Mouse (Mus musculus) c-Kit-positive CD71-positive TER-119-positive erythroid progenitor cells, embryonic 14.5 days (primary cell): Measurements from ENCODE around the gene Mief1.
A peak's percentile ranks its signal among the peaks of the same experiment; 100 is the strongest.

Source experiments
- DNase-seq: peaks from one replicate; pipeline ENCODE4 v3.0.0-alpha.2; 2013; ENCODE audit warnings: low spot score

Gene Mief1

GRCm38 (mm10) chr15:80228071-80228800 lies 5.6 kb upstream of the Mief1 start:
- DNase-seq = no peak

DNA sequence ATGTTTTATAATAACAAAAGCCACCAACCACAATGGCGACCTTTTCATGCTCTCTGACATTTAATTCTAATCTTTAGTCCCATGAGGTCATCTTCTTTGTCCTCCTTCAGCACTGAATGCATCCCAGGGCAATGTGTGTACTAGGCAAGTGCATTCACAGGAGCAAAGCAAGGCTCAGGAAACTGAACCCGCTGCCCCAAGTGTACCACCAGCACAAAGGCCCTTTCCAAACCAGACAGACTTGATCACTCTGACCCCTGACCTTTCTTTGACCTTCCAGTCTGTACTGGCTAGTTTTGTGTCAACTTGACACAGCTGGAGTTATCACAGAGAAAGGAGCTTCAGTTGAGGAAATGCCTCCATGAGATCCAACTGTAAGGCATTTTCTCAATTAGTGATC lies 1.5 kb upstream of the Mief1 start:
- DNase-seq = no peak

DNA sequence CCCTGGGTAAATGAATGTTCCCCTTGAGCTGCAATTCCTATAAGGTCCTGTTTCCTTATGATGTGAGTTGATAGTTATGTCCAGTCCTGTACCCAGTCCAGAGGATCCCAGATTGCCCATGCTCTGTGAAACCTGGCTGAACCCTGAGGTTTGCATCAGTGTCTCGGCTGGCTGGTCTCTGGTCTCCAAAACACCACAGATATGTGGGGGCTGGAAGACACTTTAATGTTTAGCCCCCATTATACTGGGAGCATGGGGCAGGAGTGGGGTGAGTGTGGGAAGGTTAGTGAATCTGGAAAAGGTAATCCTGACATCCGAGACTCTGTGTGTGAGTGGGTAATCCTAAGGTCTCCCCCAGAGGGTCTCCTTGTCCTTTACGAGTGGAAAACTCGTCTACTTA lies 765 bp upstream of the Mief1 start:
- no peak for DNase-seq

GRCm38 (mm10) chr15:80235535-80235934 lies 1.7 kb downstream of the Mief1 start, which contains the start of gene AC140267.1:
AC140267.1 (plus strand) TSS chr15:80235835.
- DNase-seq = no peak

DNA sequence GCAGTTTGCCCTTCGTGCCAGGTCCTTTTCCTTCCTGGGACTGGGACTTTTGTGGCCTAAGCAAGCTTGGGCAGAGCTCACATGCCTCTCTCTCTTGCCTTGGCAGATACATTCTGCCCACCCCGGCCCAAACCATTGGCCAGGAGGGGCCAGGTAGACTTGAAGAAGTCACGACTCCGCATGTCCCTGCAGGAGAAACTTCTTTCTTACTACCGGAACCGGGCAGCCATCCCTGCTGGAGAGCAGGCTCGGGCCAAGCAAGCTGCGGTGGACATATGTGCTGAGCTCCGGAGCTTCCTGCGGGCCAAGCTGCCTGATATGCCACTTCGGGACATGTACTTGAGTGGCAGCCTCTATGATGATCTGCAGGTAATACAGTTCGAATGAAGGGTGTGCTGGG lies 14.3 kb downstream of the Mief1 start:
- no peak for DNase-seq

GRCm38 (mm10) chr15:80248596-80248995 lies 14.8 kb downstream of the Mief1 start:
- DNase-seq = no peak

GRCm38 (mm10) chr15:80249672-80250071 lies 15.9 kb downstream of the Mief1 start:
- no peak for DNase-seq

- peak; percentile 76 for DNase-seq
These were observed 16.8 kb downstream of the Mief1 start for GRCm38 (mm10) chr15:80250586-80250985.

DNA sequence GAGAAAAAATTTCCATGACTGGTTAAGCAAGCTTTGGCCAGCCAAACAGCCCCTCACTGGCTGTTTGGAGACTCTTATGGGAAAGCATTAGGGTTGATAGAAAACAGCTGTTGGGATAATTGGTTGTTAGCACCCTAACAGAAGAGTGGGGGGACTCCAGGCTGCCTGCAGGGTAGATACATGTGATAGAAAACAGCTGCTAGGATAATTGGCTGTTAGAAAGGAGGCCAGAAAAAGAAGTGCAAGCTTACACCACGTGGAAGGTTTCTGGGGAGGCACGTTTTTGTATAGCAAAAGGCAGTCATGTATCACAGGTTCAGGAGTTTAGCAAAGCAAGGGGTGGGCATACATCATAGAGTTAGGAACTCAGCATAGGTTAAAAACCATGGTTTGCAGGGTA lies 19.7 kb downstream of the Mief1 start:
- no peak for DNase-seq

DNA sequence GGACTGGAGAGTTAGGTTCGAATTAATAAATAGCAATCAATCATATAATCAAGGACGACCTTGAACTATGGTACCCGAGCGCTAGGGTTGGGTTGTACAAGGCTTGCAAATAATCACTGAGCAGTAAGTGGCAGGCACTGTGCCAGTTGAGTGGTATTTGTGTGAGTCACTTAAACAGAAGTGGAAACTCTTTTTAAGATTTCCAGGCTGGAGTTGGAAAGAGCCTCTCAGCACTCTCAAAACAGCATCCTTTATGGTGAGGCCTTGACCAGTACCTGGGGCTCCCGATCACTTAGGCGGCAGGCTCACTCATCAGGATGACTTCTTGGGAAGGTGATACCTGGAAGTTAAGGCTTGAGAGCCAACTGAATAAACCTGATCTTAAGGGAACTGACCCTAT lies 20.4 kb downstream of the Mief1 start:
- no peak for DNase-seq

DNA sequence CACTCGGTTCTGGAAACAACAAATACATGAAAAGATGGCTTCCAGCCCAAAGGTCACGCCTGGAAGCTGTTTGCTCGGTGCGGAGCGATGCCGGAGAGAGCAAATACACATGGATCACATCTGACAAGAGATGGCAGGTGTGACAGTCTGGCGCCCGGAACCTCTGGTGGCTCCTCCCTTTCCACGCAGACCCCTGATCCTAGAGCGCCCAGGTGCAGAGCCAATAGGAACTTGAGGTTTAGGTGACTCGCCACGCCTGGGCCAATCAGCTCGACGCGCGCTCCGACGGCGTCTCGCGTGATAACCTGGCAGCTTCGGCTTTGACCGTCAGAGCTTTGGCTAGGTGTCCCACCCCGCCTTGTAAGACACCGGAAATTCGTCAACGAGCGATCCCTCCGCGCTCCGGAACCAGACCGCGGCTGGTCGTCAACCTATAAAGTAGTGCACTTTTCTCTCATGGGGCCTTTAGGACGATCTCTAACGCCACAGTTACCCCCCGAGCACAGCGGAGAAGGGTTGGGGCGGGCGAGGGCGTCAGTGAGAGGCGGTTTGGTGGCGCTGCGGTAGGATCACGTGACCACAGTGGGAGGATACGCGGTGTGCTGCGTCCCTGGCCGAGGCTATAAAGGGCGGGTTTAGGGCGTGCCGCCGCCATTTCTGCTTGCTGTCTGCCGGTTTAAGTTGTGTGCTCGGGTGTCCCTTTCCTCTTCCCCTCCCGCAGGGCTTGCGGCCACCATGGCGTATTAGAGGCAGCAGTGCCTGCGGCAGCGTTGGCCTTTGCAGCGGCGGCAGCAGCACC lies 21.2 kb downstream of the Mief1 start, which contains the start of gene Atf4:
Gene Atf4, plus strand, starts transcription at position 338 of the 799 bp plus-strand sequence.
- peak; percentile 97 for DNase-seq

DNA sequence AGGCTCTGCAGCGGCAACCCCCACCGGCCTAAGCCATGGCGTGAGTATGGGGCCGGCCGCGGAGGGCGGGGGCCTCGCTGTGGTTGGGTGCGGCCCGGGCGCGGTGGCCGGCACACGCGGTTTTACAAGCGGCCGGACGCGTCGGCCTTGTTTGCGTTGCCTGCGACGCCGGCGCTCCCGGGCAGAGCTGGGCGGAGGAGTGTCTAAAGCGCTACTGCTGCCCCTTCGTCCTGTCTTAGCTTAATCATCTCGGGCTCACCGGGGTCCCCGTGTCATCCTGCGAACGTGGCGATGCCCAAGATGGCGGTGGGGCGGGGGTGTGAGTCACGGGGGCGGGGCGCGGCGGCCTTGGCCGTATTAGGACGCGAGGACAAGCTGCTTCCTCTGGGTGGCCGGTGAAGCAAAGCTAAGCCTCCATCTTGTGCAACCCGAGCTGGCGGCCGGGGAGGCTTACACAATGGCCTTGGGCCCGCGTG lies 21.9 kb downstream of the Mief1 start:
- peak; percentile 75 for DNase-seq

- DNase-seq = no peak
These were observed 22.4 kb downstream of the Mief1 start for GRCm38 (mm10) chr15:80256242-80256641.

DNA sequence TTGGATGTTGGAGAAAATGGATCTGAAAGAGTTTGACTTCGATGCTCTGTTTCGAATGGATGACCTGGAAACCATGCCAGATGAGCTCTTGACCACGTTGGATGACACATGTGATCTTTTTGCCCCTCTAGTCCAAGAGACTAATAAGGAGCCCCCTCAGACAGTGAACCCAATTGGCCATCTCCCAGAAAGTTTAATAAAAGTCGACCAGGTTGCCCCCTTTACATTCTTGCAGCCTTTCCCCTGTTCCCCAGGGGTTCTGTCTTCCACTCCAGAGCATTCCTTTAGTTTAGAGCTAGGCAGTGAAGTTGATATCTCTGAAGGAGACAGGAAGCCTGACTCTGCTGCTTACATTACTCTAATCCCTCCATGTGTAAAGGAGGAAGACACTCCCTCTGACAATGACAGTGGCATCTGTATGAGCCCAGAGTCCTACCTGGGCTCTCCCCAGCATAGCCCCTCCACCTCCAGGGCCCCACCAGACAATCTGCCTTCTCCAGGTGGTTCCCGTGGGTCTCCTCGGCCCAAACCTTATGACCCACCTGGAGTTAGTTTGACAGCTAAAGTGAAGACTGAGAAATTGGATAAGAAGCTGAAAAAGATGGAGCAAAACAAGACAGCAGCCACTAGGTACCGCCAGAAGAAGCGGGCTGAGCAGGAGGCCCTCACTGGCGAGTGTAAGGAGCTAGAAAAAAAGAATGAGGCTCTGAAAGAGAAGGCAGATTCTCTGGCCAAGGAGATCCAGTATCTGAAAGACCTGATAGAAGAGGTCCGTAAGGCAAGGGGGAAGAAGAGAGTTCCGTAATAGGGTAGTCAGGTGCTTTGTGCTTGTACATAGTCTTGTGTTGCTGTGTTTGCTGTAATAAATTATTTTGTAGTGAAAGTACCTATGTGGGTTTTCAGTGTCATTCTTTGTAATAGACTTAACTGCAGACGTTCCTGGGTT lies 23.1 kb downstream of the Mief1 start:
- DNase-seq = no peak

- no peak for DNase-seq
These were observed 23.9 kb downstream of the Mief1 start for GRCm38 (mm10) chr15:80257602-80258239.

GRCm38 (mm10) chr15:80258240-80259170 lies 24.7 kb downstream of the Mief1 start:
- DNase-seq = peak; percentile 77

- no peak for DNase-seq
These were observed 25.7 kb downstream of the Mief1 start for GRCm38 (mm10) chr15:80259406-80260045.

DNA sequence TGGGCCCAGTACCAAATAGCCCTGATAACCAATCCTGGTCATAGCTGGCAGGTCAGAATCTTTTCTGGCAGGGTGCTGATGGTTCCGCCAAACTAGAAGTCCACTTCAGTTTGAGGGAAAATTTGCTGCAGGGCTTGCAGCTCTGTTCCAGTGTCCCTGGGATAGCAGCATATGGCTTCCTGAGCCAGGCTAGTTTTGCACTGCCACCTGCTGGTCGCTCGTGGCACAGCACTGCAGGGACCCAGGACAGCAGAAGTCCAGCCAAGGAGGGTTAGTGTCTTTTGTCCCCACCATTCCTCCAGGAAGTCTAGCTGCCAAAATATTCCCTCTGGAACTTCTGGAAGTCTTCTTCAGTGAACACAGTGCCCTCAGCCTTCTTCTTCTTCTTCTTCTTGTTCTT lies 26.9 kb downstream of the Mief1 start:
- peak; percentile 80 for DNase-seq

GRCm38 (mm10) chr15:80261100-80261499 lies 27.3 kb downstream of the Mief1 start:
- DNase-seq = no peak
